Mouse (Mus musculus) lung, embryonic 15.5 days (tissue): Measurements from ENCODE around the gene Prm2. TPM values are rescaled to one million over a fixed set of nuclear protein-coding genes. Genes with fewer than 3 reads are reported as not detected.

Experiments
- ATAC-seq: fragments of 200-750 bp; cut with Nextera tagmentation; 2 replicates; pipeline ENCODE4 v1.8.0; 2017; ENCODE audit warnings: moderate number of reproducible peaks, borderline replicate concordance; ENCODE audit not compliant: low FRiP score, low TSS enrichment; ENCODE audit errors: extremely low read depth
- H3K27ac ChIP-seq: fragments of 300-500 bp; sonication (generic); 2 replicates; pipeline ENCODE4 v1.5.1; 2015; ENCODE audit warnings: moderate library complexity, mild to moderate bottlenecking, inconsistent platforms
- H3K27me3 ChIP-seq: fragments of 300-500 bp; sonication (generic); 2 replicates; pipeline ENCODE4 v1.6.1; 2015; ENCODE audit warnings: inconsistent platforms
- H3K36me3 ChIP-seq: fragments of 300-500 bp; sonication (generic); 2 replicates; pipeline ENCODE4 v1.6.1; 2015; ENCODE audit warnings: inconsistent platforms
- H3K4me1 ChIP-seq: fragments of 300-500 bp; sonication (generic); 2 replicates; pipeline ENCODE4 v1.6.1; 2015; ENCODE audit warnings: inconsistent platforms
- H3K4me2 ChIP-seq: fragments of 300-500 bp; sonication (generic); 2 replicates; pipeline ENCODE4 v1.6.1; 2015; ENCODE audit warnings: inconsistent platforms, mild to moderate bottlenecking, moderate library complexity
- H3K4me3 ChIP-seq: fragments of 300-500 bp; sonication (generic); 2 replicates; pipeline ENCODE4 v1.5.1; 2015; ENCODE audit warnings: mild to moderate bottlenecking, inconsistent platforms
- H3K9ac ChIP-seq: fragments of 300-500 bp; sonication (generic); 2 replicates; pipeline ENCODE4 v1.6.1; 2015; ENCODE audit warnings: inconsistent platforms
- H3K9me3 ChIP-seq: fragments of 300-500 bp; sonication (generic); 2 replicates; pipeline ENCODE4 v1.6.1; 2016; ENCODE audit warnings: inconsistent platforms
- WGBS: fragments of 180-500 bp; shearing (Covaris S2); methylation state at CpG from one replicate; pipeline ENCODE4 v1.1.7; 2015; 5-methylcytosine and 5-hydroxymethylcytosine counted together
- polyA plus RNA-seq: library from polyadenylated mRNA; unstranded; fragments of >200 nt; fragmentation: Nextera tagmentation; extraction: Ambion mirVana; gene quantifications from 2 replicates; pipeline ENCODE4 v1.2.1, GENCODE M21; 2015

The Prm2 gene
- polyA plus RNA-seq = not detected in 2 replicates

DNA sequence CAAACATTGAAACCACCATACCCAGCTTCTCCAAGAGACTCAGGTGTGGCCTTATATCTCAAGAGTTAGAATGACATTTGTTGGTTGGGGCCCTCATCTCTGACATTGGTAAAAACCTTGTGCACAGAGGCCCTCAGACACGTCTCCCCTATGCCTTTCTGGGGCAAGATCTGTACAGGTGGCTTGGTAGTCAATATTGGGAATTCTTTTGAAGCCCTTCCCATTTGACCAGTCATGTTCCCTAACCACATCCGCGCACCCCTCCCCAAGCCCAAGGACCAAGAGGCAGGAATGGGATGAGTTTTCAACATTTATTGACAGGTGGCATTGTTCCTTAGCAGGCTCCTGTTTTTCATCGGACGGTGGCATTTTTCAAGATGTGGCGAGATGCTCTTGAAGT is at the start of gene Prm2:
Prm2 (minus strand) TSS at position 101 of the 400 bp plus-strand sequence.
- H3K36me3 ChIP-seq = no peaks in the 10 kb centered on the region
- no peak for ATAC-seq
- H3K4me2 ChIP-seq = no peak within 1 kb of the TSS
- H3K4me3 ChIP-seq = no peak within 1 kb of the TSS
- 77% methylated on average over 6 of the region's 6 CpGs for WGBS
- H3K27me3 ChIP-seq = peaks cover 27% of the 10 kb centered on the region
- H3K9ac ChIP-seq = no peak within 1 kb of the TSS
- no peaks in the 10 kb centered on the region for H3K9me3 ChIP-seq
- H3K4me1 ChIP-seq = no peaks in the 10 kb centered on the region
- no peak within 1 kb of the TSS for H3K27ac ChIP-seq

DNA sequence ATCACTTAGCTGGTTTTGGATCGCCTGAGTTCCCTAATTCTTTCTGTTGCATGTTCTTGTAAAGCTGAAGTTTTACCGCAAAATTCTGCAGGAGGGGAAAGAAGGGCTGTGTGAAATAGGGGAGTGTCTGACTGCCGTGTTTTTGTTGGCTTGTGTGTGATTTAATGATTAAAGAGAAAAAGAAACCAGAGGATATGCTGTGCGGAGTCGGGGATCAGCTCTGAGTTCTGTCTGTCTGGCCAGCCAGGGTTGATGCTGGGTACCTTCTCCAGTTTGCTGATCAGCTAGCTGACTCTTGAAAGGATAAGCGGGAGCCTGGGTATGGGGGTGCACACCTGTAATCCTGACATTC is 48.4 kb upstream of the Prm2 start:
- Histone ChIP-seq H3K4me2 (peak overlapping the region; percentile 53), H3K27ac (peak overlapping the region; percentile 66; the same call in 1 of the 2 replicates), H3K27me3 (no peaks in the 10 kb centered on the region), H3K4me1 (peaks cover 36% of the 10 kb centered on the region), H3K9ac (no peak overlapping the region), H3K9me3 (no peaks in the 10 kb centered on the region), H3K36me3 (no peaks in the 10 kb centered on the region), H3K4me3 (peak overlapping the region; percentile 21)
- ATAC-seq = no peak
- WGBS = 37% methylated on average over 6 of the region's 6 CpGs

DNA sequence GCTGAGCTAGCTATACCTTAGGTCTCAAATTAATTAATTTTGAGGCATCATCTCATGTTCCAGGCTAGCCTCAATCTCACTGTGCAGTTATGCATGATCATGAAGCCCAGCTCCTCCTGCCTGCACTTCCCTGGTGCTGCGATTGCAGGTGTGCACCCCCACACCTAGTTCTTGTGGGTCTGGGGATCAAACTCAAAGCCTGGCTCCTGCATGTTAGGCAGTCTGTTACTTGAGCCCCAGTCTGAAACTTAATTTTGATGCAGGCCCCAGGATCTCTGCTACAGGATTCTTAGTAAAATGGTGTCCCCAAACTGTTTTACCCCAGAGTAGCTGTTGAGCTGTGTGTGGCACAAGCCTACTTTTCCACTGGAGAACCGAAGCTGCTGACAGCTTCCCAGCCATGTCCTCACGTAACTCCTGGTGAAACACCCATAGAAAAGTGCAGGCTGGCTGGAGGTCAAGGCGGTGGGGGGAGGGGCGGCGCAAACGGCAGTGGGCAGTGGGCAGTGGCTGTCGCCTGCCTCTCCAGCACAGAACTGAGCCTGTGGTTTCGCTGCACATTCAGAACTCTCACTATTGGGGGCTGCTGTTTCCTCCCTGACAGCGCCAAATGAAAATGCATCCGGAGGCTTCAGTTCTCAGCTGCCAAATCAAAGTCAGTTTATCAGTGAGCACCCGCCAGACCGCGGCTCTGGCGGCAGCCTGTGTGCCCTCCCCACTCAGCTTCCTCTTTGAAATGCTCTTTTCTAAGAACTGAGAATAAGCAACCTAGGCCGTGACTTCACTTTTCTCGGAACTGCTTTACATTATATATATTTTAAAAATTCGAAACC is 47.8 kb upstream of the Prm2 start:
- 6% methylated on average over 18 of the region's 18 CpGs for WGBS
- peak overlapping the region; percentile 66 for H3K27ac ChIP-seq
- peak; percentile 62; the same call in 1 of the 2 replicates for ATAC-seq

DNA sequence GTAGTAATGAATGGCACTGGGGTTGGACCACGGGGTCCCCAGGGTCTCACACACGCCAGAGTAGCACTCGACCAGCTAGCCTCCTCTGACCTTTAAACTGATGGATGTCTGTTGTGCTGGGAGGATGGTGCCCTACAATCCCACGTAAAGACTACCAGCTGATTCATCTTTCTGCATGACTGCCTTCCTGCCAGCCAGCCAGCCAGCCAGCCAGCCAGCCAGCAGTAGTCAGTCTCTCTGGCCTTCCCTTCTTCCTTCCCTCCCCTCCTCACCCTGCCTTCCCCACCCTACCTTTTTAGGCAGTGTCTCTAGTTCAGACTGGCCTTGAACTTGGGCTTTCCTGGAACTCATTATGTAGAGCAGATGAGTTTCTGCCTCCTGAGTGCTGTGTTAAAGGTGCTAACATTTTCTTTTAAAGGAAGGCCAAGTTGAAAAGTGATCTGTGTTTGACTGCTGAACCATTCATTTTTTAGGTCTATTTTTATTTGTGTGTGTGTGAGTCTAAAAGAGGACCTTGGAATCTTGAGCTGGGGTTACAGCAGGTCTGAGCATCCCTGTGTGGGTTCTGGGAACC is 46.4 kb upstream of the Prm2 start:
- no peak for ATAC-seq
- no peak overlapping the region for H3K9ac ChIP-seq
- no peaks in the 10 kb centered on the region for H3K9me3 ChIP-seq
- no peak overlapping the region for H3K27ac ChIP-seq
- H3K4me1 ChIP-seq = peaks cover 40% of the 10 kb centered on the region
- WGBS = 78% methylated on average over 4 of the region's 4 CpGs
- H3K4me2 ChIP-seq = no peak overlapping the region
- no peak overlapping the region for H3K4me3 ChIP-seq
- no peaks in the 10 kb centered on the region for H3K27me3 ChIP-seq
- no peaks in the 10 kb centered on the region for H3K36me3 ChIP-seq

More for the DNA sequence above, 47.8 kb upstream of the Prm2 start:
- no peaks in the 10 kb centered on the region for H3K36me3 ChIP-seq
- no peaks in the 10 kb centered on the region for H3K9me3 ChIP-seq
- H3K4me1 ChIP-seq = peaks cover 35% of the 10 kb centered on the region
- peak overlapping the region; percentile 53 for H3K4me2 ChIP-seq
- H3K4me3 ChIP-seq = peak overlapping the region; percentile 21
- no peaks in the 10 kb centered on the region for H3K27me3 ChIP-seq
- peak overlapping the region; percentile 17 for H3K9ac ChIP-seq

DNA sequence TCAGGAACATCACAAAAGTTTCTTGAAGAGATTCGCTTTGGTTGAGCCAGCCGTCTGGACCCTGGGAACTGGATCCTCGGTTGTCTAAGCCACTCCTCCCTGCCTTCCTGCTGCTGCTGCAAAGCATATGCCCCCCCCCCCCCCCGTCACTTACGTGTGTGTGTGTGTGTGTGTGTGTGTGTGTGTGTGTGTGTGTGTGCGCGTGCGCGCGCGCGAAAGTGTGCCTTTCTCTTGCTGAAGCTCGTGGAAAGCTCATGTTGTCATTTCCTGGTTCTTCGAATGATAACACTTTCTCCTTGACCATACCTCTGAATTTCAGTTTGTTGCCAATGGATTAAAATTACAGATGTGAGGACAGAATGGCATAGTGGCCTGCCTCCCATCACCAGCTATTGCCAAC is 44.1 kb upstream of the Prm2 start:
- no peaks in the 10 kb centered on the region for H3K9me3 ChIP-seq
- no peaks in the 10 kb centered on the region for H3K36me3 ChIP-seq
- WGBS = 85% methylated on average over 12 of the region's 14 CpGs
- peaks cover 50% of the 10 kb centered on the region for H3K4me1 ChIP-seq
- H3K27ac ChIP-seq = no peak overlapping the region
- no peak overlapping the region for H3K9ac ChIP-seq
- no peak for ATAC-seq
- no peak overlapping the region for H3K4me3 ChIP-seq
- no peak overlapping the region for H3K4me2 ChIP-seq
- H3K27me3 ChIP-seq = no peaks in the 10 kb centered on the region

DNA sequence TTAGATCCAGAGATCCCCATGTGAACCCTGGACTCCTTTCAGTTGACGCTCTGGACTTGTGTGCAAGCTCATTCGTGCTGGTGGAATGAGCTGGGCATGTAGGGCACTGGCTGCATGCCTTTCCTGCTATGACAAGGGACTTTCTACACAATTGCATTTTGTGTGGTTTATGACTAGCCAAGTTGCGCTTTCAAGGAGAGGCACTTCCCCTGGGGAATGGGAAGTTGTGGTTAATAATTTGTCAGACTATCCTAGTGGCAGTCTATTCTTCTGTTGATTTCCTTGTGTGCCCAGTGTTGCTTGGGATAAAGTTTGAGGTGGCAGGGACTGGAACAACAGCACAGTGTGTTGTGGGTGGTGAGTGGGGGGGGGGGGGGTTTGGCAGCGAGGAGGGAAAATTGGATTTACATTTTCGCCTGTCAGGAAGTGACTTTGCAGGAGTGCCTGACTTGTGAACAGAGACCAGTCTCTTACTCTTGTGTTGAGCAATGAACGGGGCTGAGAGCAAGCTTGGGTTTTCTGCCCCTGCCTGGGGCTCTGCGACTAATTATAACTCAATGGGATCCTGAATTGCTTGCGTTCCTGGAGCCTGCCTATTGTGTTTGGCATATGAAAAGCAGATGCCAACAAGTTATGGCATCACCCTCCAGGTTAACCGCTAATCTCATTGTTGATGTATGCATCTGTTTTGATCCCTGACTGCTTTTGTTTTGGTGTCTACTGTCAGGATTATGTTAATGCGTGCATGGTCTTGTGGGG is 42.7 kb upstream of the Prm2 start:
- H3K4me1 ChIP-seq = peaks cover 47% of the 10 kb centered on the region
- peak overlapping the region; percentile 9; the same call in 1 of the 2 replicates for H3K4me2 ChIP-seq
- no peaks in the 10 kb centered on the region for H3K9me3 ChIP-seq
- H3K9ac ChIP-seq = no peak overlapping the region
- H3K4me3 ChIP-seq = no peak overlapping the region
- WGBS = 40% methylated on average over 10 of the region's 10 CpGs
- peak overlapping the region; percentile 61 for H3K27ac ChIP-seq
- no peaks in the 10 kb centered on the region for H3K36me3 ChIP-seq
- H3K27me3 ChIP-seq = no peaks in the 10 kb centered on the region
- ATAC-seq = no peak; the same call in 1 of the 2 replicates

DNA sequence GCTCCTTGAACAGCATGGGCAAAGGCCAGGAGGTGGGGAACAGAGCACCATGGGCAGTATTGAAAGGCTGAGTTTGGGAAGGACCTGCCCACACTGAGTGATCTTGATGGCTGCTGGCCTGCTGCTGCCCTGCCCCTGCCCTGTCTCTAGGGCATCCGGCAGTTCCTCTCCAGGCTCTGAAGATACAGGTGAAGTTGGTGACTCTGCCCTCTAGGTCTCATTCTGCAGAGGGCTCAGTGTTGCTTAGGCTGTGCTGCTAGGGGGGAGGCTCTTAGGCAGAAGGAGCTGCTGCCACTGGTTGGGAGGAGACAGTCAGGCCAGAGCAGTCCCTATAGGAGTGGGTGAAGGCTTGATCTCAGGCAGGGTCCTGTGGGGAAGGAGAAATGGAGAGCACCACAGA is 42.0 kb upstream of the Prm2 start:
- Histone ChIP-seq H3K27me3 (no peaks in the 10 kb centered on the region), H3K4me2 (no peak overlapping the region), H3K9ac (no peak overlapping the region), H3K4me3 (no peak overlapping the region), H3K4me1 (peaks cover 41% of the 10 kb centered on the region), H3K9me3 (no peaks in the 10 kb centered on the region), H3K27ac (peak overlapping the region; percentile 61), H3K36me3 (no peaks in the 10 kb centered on the region)
- ATAC-seq = no peak
- WGBS = 64% methylated on average over 1 of the region's 1 CpGs

DNA sequence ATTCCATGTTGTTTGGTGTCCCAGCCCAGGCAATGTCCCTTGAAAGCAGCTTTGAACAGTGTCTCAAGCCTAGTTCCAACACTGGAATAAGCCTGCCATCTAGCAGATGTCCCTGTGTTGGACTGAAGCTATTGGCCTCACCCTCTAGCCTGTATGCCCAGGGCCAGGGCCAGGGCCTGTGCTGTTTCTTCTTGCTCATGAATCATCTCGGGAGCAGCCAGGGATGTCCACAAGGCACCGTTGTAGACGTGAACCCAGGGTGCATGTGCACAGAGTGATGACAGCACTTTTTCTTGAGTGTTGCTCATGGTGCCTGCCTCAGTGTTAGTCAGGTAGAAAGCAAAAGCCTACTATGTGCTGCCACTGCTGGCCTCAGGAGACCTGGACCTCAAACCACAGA is 41.3 kb upstream of the Prm2 start:
- Histone ChIP-seq H3K27ac (no peak overlapping the region), H3K4me1 (peaks cover 41% of the 10 kb centered on the region)
- 77% methylated on average over 3 of the region's 3 CpGs for WGBS

DNA sequence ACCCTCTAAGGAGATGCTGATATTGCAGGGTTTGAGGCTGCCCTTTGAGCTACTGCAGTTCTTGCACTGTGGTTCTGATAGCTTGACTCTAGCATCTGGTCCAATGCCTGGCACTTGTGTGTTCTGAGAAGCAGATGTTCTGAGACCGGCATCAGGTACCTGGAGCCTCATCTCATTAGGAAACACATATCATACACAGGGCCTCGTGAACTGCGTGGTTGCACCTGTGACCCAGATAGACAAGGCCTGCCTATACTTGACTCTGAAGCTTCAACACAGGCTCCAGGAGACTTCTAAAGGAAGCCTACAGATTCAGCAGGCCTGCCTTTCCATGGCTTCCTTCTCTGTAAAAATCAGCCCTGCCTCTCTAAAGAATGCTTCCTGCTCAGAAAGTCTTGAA is 40.5 kb upstream of the Prm2 start:
- Histone ChIP-seq H3K4me1 (peaks cover 41% of the 10 kb centered on the region), H3K9me3 (no peaks in the 10 kb centered on the region), H3K4me3 (no peak overlapping the region), H3K36me3 (no peaks in the 10 kb centered on the region), H3K27ac (no peak overlapping the region), H3K4me2 (no peak overlapping the region), H3K9ac (no peak overlapping the region), H3K27me3 (no peaks in the 10 kb centered on the region)
- 93% methylated on average over 3 of the region's 3 CpGs for WGBS
- no peak for ATAC-seq

More for the DNA sequence above, 41.3 kb upstream of the Prm2 start:
- H3K9me3 ChIP-seq = no peaks in the 10 kb centered on the region
- H3K4me3 ChIP-seq = no peak overlapping the region
- H3K9ac ChIP-seq = no peak overlapping the region
- no peaks in the 10 kb centered on the region for H3K36me3 ChIP-seq
- H3K27me3 ChIP-seq = no peaks in the 10 kb centered on the region
- ATAC-seq = no peak
- H3K4me2 ChIP-seq = no peak overlapping the region

DNA sequence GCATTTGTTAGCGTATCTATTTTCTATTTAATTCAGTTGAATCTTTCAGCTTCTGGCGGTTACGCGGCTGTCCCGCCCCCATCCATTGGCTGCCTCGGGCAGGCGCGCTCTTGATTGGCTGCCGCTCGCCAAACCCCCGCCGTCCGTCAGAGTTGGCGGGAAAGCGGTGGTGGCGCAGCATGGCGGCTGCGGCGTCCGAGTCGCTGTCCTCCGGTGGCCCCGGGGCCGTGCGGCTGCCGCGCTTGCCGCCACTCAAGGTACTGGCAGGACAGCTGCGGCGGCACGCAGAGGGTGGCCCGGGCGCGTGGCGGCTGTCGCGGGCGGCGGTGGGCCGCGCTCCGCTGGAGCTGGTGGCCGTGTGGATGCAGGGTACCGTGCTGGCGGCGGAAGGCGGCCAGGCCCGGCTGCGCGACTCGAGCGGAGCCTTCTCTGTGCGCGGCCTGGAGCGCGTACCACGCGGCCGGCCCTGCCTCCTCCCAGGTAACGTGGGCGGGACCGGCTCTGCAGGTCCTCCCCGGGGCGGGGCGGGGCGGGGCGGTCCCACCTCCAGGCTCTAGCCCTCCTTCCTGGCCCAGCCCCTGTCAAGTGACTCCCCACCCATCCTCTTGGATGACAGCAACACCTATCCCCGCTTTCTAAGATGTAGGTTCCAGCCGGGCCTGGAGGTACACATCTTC is 39.1 kb upstream of the Prm2 start, which contains the start of gene Rmi2:
Rmi2 (plus strand) TSS at position 149 of the 677 bp plus-strand sequence.
- peak; percentile 92 for ATAC-seq
- WGBS = under 1% methylated on average over 55 of the region's 69 CpGs
- Histone ChIP-seq H3K36me3 (no peaks in the 10 kb centered on the region), H3K27me3 (no peaks in the 10 kb centered on the region), H3K4me1 (peaks cover 41% of the 10 kb centered on the region), H3K9me3 (no peaks in the 10 kb centered on the region), H3K4me2 (peak within 1 kb of the TSS; percentile 88), H3K4me3 (peak within 1 kb of the TSS; percentile 76), H3K27ac (peak within 1 kb of the TSS; percentile 91), H3K9ac (peak within 1 kb of the TSS; percentile 70)

DNA sequence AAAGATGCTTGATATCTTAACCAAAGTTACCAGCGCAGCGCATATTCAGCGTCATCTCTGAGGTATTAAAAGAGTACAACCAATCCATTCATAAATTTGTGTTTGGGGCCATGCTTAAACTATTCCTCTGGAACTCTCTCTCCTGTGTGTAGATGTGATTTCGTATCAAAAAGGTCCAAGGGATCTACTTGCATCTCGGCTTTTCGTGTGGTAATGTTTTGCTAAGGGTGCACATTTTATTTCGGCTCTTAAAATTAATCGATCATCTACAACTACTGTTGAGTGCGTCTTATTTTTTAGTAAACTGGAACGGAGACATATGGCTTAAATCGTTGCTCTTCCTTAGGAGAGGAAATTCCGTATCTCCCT is 38.6 kb upstream of the Prm2 start:
- Histone ChIP-seq H3K27ac (peak overlapping the region; percentile 91; the same call in 1 of the 2 replicates), H3K4me1 (peaks cover 38% of the 10 kb centered on the region), H3K9me3 (no peaks in the 10 kb centered on the region), H3K4me2 (peak overlapping the region; percentile 88), H3K27me3 (no peaks in the 10 kb centered on the region), H3K36me3 (no peaks in the 10 kb centered on the region), H3K4me3 (peak overlapping the region; percentile 76), H3K9ac (peak overlapping the region; percentile 24; the same call in 1 of the 2 replicates)
- no peak for ATAC-seq
- 4% methylated on average over 12 of the region's 12 CpGs for WGBS
